Mouse (Mus musculus) myocyte (in vitro differentiated cells): Measurements from ENCODE around the gene Dhrs7b. TPM values are rescaled to one million over a fixed set of nuclear protein-coding genes. Genes with fewer than 3 reads are reported as not detected.

Experiments used
- H3K27me3 ChIP-seq: one replicate; pipeline ENCODE4 v1.6.1; 2011; ENCODE audit not compliant: control insufficient read depth, insufficient read depth, insufficient read length
- H3K36me3 ChIP-seq: one replicate; pipeline ENCODE4 v1.6.1; 2011; ENCODE audit not compliant: control insufficient read depth, insufficient read depth
- H3K4me2 ChIP-seq: one replicate; pipeline ENCODE4 v1.6.1; 2011; ENCODE audit warnings: low read depth, control low read depth
- H3K4me3 ChIP-seq: one replicate; pipeline ENCODE4 v1.5.1; 2011; ENCODE audit warnings: mild to moderate bottlenecking, control low read depth, moderate library complexity
- H3K79me2 ChIP-seq: one replicate; pipeline ENCODE4 v1.6.1; 2011; ENCODE audit not compliant: control insufficient read depth, insufficient read depth
- H3ac ChIP-seq: one replicate; pipeline ENCODE4 v1.6.1; 2011; ENCODE audit not compliant: control insufficient read depth, insufficient read length
- CEBPB ChIP-seq: IDR thresholded peaks from 2 replicates; pipeline ENCODE4 v1.6.1; 2011; ENCODE audit warnings: mild to moderate bottlenecking, moderate library complexity; ENCODE audit not compliant: poor library complexity, insufficient read depth, severe bottlenecking
- E2F4 ChIP-seq: IDR thresholded peaks from one replicate; pipeline ENCODE4 v1.6.1; 2011; ENCODE audit warnings: mild to moderate bottlenecking, control low read depth, moderate library complexity; ENCODE audit not compliant: insufficient read depth
- MAX ChIP-seq: IDR thresholded peaks from one replicate; pipeline ENCODE4 v1.6.1; 2011; ENCODE audit warnings: low read depth, mild to moderate bottlenecking, control low read depth
- MYOD1 ChIP-seq, 3 experiments: IDR thresholded peaks; one replicate each; pipeline ENCODE4 v1.6.1; 2011; ENCODE audit warnings: control low read depth in 2 of 3, low read depth in 2 of 3, mild to moderate bottlenecking in 2 of 3, moderate library complexity in 1 of 3; ENCODE audit not compliant: insufficient read length in 2 of 3, control insufficient read depth in 1 of 3
- MYOG ChIP-seq, 3 experiments: IDR thresholded peaks; one replicate each; pipeline ENCODE4 v1.6.1; 2011; ENCODE audit warnings: control low read depth in 2 of 3, low read depth in 2 of 3, mild to moderate bottlenecking in 2 of 3; ENCODE audit not compliant: insufficient read length in 2 of 3, control insufficient read depth in 1 of 3, insufficient read depth in 1 of 3
- POLR2A ChIP-seq: IDR thresholded peaks from one replicate; pipeline ENCODE4 v1.6.1; 2011; ENCODE audit warnings: low read depth, mild to moderate bottlenecking, control low read depth, moderate library complexity; ENCODE audit not compliant: insufficient read length
- POLR2AphosphoS2 ChIP-seq: IDR thresholded peaks from one replicate; pipeline ENCODE4 v1.6.1; 2011; ENCODE audit warnings: low read depth, control low read depth; ENCODE audit not compliant: insufficient read length
- REST ChIP-seq: IDR thresholded peaks from one replicate; pipeline ENCODE4 v1.6.1; 2011; ENCODE audit warnings: mild to moderate bottlenecking, control low read depth, moderate library complexity; ENCODE audit not compliant: insufficient read depth, insufficient read length
- SRF ChIP-seq: IDR thresholded peaks from one replicate; pipeline ENCODE4 v1.6.1; 2011; ENCODE audit warnings: low read depth; ENCODE audit not compliant: control insufficient read depth, insufficient read length
- TCF12 ChIP-seq: IDR thresholded peaks from one replicate; pipeline ENCODE4 v1.6.1; 2011; ENCODE audit warnings: mild to moderate bottlenecking, control low read depth; ENCODE audit not compliant: poor library complexity, insufficient read depth, severe bottlenecking
- TCF3 ChIP-seq: IDR thresholded peaks from one replicate; pipeline ENCODE4 v1.6.1; 2011; ENCODE audit warnings: low read depth, control low read depth; ENCODE audit not compliant: insufficient read length
- USF1 ChIP-seq: IDR thresholded peaks from one replicate; pipeline ENCODE4 v1.6.1; 2011; ENCODE audit warnings: low read depth, mild to moderate bottlenecking, control low read depth, moderate library complexity
- polyA plus RNA-seq: library from polyadenylated mRNA; unstranded; fragments of >200 nt; fragmentation: generic; extraction: Trizol; gene quantifications from one replicate; pipeline ENCODE4 v1.2.1, GENCODE M21; 2012; ENCODE audit warnings: missing spikeins

The Dhrs7b gene
- polyA plus RNA-seq, 1 experiment = 51.2 TPM

DNA sequence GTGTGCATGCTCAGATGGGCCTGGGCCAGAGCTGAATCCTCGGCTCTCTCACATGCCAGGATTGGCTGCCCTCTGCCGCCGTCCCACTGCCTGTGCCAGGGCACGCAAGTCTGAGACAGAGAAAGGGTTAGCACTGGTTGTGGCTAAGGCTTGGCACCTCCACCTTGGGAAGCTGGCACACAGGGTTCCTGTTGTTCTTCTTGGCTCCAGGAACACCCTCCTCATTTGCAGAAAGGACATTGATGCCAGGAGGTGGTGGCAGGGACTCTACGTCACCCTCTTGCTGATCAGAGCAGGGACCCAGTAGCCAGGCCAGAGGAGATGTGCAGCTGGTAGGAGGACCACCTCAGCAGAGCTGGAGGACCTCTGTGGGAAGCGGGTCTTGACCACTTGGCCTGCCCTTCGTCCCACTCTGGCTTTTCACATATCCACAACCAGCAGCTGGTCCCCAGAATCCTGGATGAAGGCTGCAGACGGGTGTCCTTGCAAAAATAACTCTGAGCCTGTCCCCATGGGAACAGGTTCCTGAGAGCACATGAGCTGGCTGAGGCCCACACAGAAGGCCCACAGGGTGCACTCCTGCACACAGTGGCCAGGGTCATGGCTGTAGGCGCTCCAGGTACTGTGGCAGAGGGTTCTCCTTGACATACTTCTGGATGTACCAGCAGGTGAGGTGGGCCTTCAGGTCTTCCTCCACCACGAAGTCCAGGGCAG is 75.1 kb downstream of the Dhrs7b start:
- no peaks in the 10 kb centered on the region for H3K27me3 ChIP-seq
- H3K79me2 ChIP-seq = no peaks in the 10 kb centered on the region
- H3K36me3 ChIP-seq = peaks cover 12% of the 10 kb centered on the region
- H3ac ChIP-seq = no peak overlapping the region
- TF ChIP-seq REST (no peak), MYOG (IDR thresholded peaks at IDR 0.05; ENCODE audit: control insufficient read depth in 1 of 3, insufficient read depth in 1 of 3, insufficient read length in 2 of 3, low read depth in 2 of 3) (no peak), CEBPB (no peak), E2F4 (no peak), MAX (no peak), SRF (no peak), POLR2AphosphoS2 (no peak), TCF12 (no peak), POLR2A (no peak), MYOD1 (IDR thresholded peaks at IDR 0.05; ENCODE audit: control insufficient read depth in 1 of 3, insufficient read length in 2 of 3, low read depth in 2 of 3) (no peak), TCF3 (no peak), USF1 (no peak)
- H3K4me3 ChIP-seq = no peak overlapping the region
- H3K4me2 ChIP-seq = no peak overlapping the region

DNA sequence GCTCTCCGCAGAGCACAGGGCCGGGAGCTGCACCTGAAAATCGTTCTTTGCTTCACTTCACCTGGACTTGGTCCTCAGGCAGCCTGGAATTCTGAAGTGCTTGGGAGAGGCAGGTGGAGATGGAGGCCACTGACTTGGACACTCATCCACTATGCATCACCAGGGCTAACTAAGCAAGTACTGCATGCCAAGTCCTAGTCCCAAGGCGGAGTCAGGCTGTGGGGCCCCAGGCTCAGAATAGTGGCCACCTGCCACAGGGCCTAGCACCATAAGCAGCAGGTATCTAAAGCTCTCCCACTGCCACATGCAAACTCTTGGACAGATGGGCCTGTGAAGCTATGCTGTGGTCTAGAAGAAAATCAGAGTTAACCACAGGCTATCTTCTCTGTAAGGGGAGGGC is 76.0 kb downstream of the Dhrs7b start:
- Histone ChIP-seq H3K4me3 (no peak overlapping the region), H3K36me3 (peaks cover 12% of the 10 kb centered on the region), H3ac (no peak overlapping the region), H3K4me2 (no peak overlapping the region), H3K27me3 (no peaks in the 10 kb centered on the region), H3K79me2 (peaks cover under 1% of the 10 kb centered on the region)
- no peak for TF ChIP-seq POLR2AphosphoS2

DNA sequence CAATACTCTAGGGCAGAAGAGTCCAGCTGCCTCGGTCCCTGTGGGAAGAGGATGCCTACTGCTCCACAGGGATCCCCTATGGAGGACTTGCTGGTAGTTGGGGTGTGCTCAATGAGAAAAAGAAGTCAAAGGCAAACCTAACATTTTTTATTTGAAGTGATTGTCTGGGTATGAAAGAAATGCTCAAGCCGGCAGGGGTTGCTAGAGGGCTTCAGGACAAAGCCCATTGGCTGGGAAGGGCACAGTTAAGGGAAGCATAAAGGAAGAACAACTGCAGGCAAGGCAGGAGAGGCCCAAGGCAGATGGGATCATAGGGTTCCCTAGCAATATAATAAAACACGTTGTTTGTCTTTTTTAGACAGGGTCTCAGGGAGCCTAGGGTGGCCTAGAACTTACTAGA is 77.6 kb downstream of the Dhrs7b start:
- peaks cover 12% of the 10 kb centered on the region for H3K36me3 ChIP-seq
- H3K79me2 ChIP-seq = peaks cover 10% of the 10 kb centered on the region
- H3K4me2 ChIP-seq = no peak overlapping the region
- H3K4me3 ChIP-seq = no peak overlapping the region
- TF ChIP-seq POLR2AphosphoS2 (no peak), USF1 (no peak), POLR2A (no peak)
- H3K27me3 ChIP-seq = no peaks in the 10 kb centered on the region
- H3ac ChIP-seq = no peak overlapping the region

DNA sequence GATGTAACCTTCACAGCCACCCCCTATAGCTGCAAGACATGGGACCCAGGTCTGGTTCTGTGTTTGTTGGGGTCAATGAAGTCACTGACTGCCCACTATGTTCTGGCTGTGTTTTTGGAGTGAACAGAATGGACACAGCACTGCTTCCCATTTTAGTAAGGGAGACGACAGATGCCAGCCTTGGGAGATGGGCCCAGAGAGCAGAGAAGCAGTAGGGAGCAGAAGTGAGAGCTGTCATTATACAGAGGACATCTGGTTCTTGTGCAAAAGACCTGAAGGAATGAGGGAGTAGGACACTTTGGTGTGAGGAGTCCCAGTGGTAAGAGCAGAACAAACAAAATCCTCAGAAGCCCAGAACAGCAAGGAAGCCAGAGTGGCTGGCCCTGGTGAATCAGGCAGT is 79.2 kb downstream of the Dhrs7b start:
- Histone ChIP-seq H3K4me3 (no peak overlapping the region), H3K79me2 (peaks cover 10% of the 10 kb centered on the region), H3K4me2 (no peak overlapping the region), H3K36me3 (peaks cover 5% of the 10 kb centered on the region), H3K27me3 (no peaks in the 10 kb centered on the region), H3ac (no peak overlapping the region)
- TF ChIP-seq REST (no peak), MYOG (IDR thresholded peaks at IDR 0.05; ENCODE audit: control insufficient read depth in 1 of 3, insufficient read depth in 1 of 3, insufficient read length in 2 of 3, low read depth in 2 of 3) (no peak), POLR2AphosphoS2 (no peak)

Other genes with a start within 250 kb of the Dhrs7b start
- gene Llgl1, start 130.9 kb upstream of the Dhrs7b start, polyA plus RNA-seq = 33.4 TPM
- 247 TPM for gene Flii, start 103.4 kb upstream of the Dhrs7b start, polyA plus RNA-seq
- gene Mief2, start 102.2 kb upstream of the Dhrs7b start, polyA plus RNA-seq = 49.7 TPM
- 5.7 TPM for gene Top3a, start 53.3 kb upstream of the Dhrs7b start, polyA plus RNA-seq
- gene Smcr8, start 53.1 kb upstream of the Dhrs7b start, polyA plus RNA-seq = 9.2 TPM
- gene Shmt1, start 18.9 kb upstream of the Dhrs7b start, polyA plus RNA-seq = 6.6 TPM
- gene Tmem11, start 48.6 kb downstream of the Dhrs7b start, polyA plus RNA-seq = 68.7 TPM
- 20.0 TPM for gene Natd1, start 84.1 kb downstream of the Dhrs7b start, polyA plus RNA-seq
- 68.5 TPM for gene Map2k3, start 101.4 kb downstream of the Dhrs7b start, polyA plus RNA-seq
- 12.5 TPM for gene Kcnj12, start 191.9 kb downstream of the Dhrs7b start, polyA plus RNA-seq